Mouse (Mus musculus) liver, embryonic 11.5 days (tissue): ENCODE measurements around the gene Gpr171. TPM values are rescaled to one million over a fixed set of nuclear protein-coding genes. Genes with fewer than 3 reads are reported as not detected.
"Not testable (repeated sequence)": the region's sequence is repeated elsewhere in the genome, so short reads cannot be mapped to it uniquely, and the experiment has no call there.

ENCODE experiments used
- ATAC-seq: fragments of 200-750 bp; cut with Nextera tagmentation; replicated peaks from 2 replicates; pipeline ENCODE4 v1.8.0; 2017; ENCODE audit warnings: moderate number of reproducible peaks, mild to moderate bottlenecking, moderate TSS enrichment, moderate library complexity; ENCODE audit not compliant: low FRiP score
- DNase-seq: peaks from one replicate; pipeline ENCODE4 v3.0.0-alpha.2; 2017; ENCODE audit warnings: low spot score
- H3K27ac ChIP-seq: fragments of 300-500 bp; sonication (generic); 2 replicates; pipeline ENCODE4 v1.5.1; 2014; ENCODE audit warnings: mild to moderate bottlenecking, low read depth, low read length, control low read depth
- H3K27me3 ChIP-seq: fragments of 300-500 bp; sonication (generic); replicated peaks from 2 replicates; pipeline ENCODE4 v1.6.1; 2014; ENCODE audit warnings: low read length, mixed read lengths; ENCODE audit not compliant: control insufficient read depth, insufficient read depth
- H3K36me3 ChIP-seq: fragments of 300-500 bp; sonication (generic); 2 replicates; pipeline ENCODE4 v1.6.1; 2014; ENCODE audit warnings: mild to moderate bottlenecking, low read length, moderate library complexity, mixed read lengths; ENCODE audit not compliant: control insufficient read depth, insufficient read depth
- H3K4me1 ChIP-seq: fragments of 300-500 bp; sonication (generic); replicated peaks from 2 replicates; pipeline ENCODE4 v1.6.1; 2014; ENCODE audit warnings: low read length, mixed read lengths; ENCODE audit not compliant: control insufficient read depth, insufficient read depth
- H3K4me2 ChIP-seq: fragments of 300-500 bp; sonication (generic); 2 replicates; pipeline ENCODE4 v1.6.1; 2014; ENCODE audit warnings: mild to moderate bottlenecking, control low read depth, moderate library complexity
- H3K4me3 ChIP-seq: fragments of 300-500 bp; sonication (generic); 2 replicates; pipeline ENCODE4 v1.5.1; 2014; ENCODE audit warnings: low read depth, low read length, control low read depth
- H3K9ac ChIP-seq: fragments of 300-500 bp; sonication (generic); 2 replicates; pipeline ENCODE4 v1.6.1; 2014; ENCODE audit warnings: low read depth, low read length, control low read depth
- H3K9me3 ChIP-seq: fragments of 300-500 bp; sonication (generic); 2 replicates; pipeline ENCODE4 v1.6.1; 2016; ENCODE audit warnings: low read length, inconsistent platforms, mixed read lengths; ENCODE audit not compliant: control insufficient read depth
- WGBS: fragments of 180-500 bp; shearing (Covaris S2); extraction: QIAGEN DNeasy Blood & Tissue Kit; methylation state at CpG from one replicate; pipeline ENCODE4 v1.1.7; 2014; 5-methylcytosine and 5-hydroxymethylcytosine counted together
- polyA plus RNA-seq: library from polyadenylated mRNA; unstranded; fragments of >200 nt; fragmentation: Nextera tagmentation; extraction: Ambion mirVana; gene quantifications from 2 replicates; pipeline ENCODE4 v1.2.1, GENCODE M21; 2014

Gpr171 gene
- polyA plus RNA-seq = 2.3 and 2.8 TPM in 2 replicates

GRCm38 (mm10) chr3:59101218-59101986, at the start of gene Gpr171:
Gpr171 (minus strand) TSS chr3:59101821.
- no peak within 1 kb of the TSS for H3K27ac ChIP-seq
- no peak within 1 kb of the TSS for H3K9ac ChIP-seq
- DNase-seq = no peak
- no peak within 1 kb of the TSS for H3K4me3 ChIP-seq
- no peaks in the 10 kb centered on the region for H3K9me3 ChIP-seq
- 56% methylated on average over 6 of the region's 6 CpGs for WGBS
- ATAC-seq = no peak
- H3K4me1 ChIP-seq = peaks cover 16% of the 10 kb centered on the region
- no peaks in the 10 kb centered on the region for H3K36me3 ChIP-seq
- no peak within 1 kb of the TSS for H3K4me2 ChIP-seq
- H3K27me3 ChIP-seq = no peaks in the 10 kb centered on the region

GRCm38 (mm10) chr3:59150624-59151023, 49.0 kb upstream of the Gpr171 start:
- H3K4me3 ChIP-seq = no peak overlapping the region
- DNase-seq (no peak), ATAC-seq (no peak)
- H3K9me3 ChIP-seq = no peaks in the 10 kb centered on the region
- no peaks in the 10 kb centered on the region; the same call in 1 of the 2 replicates for H3K4me1 ChIP-seq
- no peak overlapping the region for H3K27ac ChIP-seq
- H3K4me2 ChIP-seq = no peak overlapping the region
- no peaks in the 10 kb centered on the region for H3K27me3 ChIP-seq
- no peaks in the 10 kb centered on the region for H3K36me3 ChIP-seq
- H3K9ac ChIP-seq = no peak overlapping the region
- 91% methylated on average over 2 of the region's 2 CpGs for WGBS

GRCm38 (mm10) chr3:59149646-59150045, 48.0 kb upstream of the Gpr171 start:
- ATAC-seq (peak; percentile 39; the same call in 1 of the 2 replicates), DNase-seq (no peak)
- Histone ChIP-seq H3K4me3 (no peak overlapping the region), H3K4me1 (no peaks in the 10 kb centered on the region; the same call in 1 of the 2 replicates), H3K9ac (no peak overlapping the region), H3K4me2 (no peak overlapping the region), H3K36me3 (no peaks in the 10 kb centered on the region), H3K9me3 (no peaks in the 10 kb centered on the region), H3K27me3 (no peaks in the 10 kb centered on the region), H3K27ac (no peak overlapping the region)

- H3K4me3 ChIP-seq = no peak overlapping the region
- H3K27ac ChIP-seq = no peak overlapping the region
- 81% methylated on average over 5 of the region's 5 CpGs for WGBS
- H3K36me3 ChIP-seq = no peaks in the 10 kb centered on the region
- H3K27me3 ChIP-seq = no peaks in the 10 kb centered on the region
- DNase-seq (no peak), ATAC-seq (no peak)
- no peaks in the 10 kb centered on the region for H3K4me1 ChIP-seq
- no peaks in the 10 kb centered on the region for H3K9me3 ChIP-seq
- no peak overlapping the region for H3K9ac ChIP-seq
- H3K4me2 ChIP-seq = no peak overlapping the region
These were observed 43.6 kb upstream of the Gpr171 start for GRCm38 (mm10) chr3:59145194-59145593.

GRCm38 (mm10) chr3:59141507-59142305, 40.1 kb upstream of the Gpr171 start:
- DNase-seq (peak; percentile 26), ATAC-seq (no peak)
- H3K36me3 ChIP-seq = no peaks in the 10 kb centered on the region
- WGBS = 49% methylated on average over 8 of the region's 8 CpGs
- H3K4me2 ChIP-seq = no peak overlapping the region
- no peak overlapping the region for H3K9ac ChIP-seq
- no peak overlapping the region for H3K4me3 ChIP-seq
- H3K27ac ChIP-seq = no peak overlapping the region
- H3K27me3 ChIP-seq = no peaks in the 10 kb centered on the region
- H3K4me1 ChIP-seq = no peaks in the 10 kb centered on the region
- no peaks in the 10 kb centered on the region for H3K9me3 ChIP-seq

GRCm38 (mm10) chr3:59140941-59141340, 39.3 kb upstream of the Gpr171 start:
- H3K4me3 ChIP-seq, H3K9ac ChIP-seq, H3K4me1 ChIP-seq, H3K36me3 ChIP-seq, H3K4me2 ChIP-seq, H3K9me3 ChIP-seq, H3K27me3 ChIP-seq, H3K27ac ChIP-seq, ATAC-seq: not testable (repeated sequence)
- WGBS = 85% methylated on average over 4 of the region's 4 CpGs
- DNase-seq = peak; percentile 9

GRCm38 (mm10) chr3:59140115-59140514, 38.5 kb upstream of the Gpr171 start:
- no peak overlapping the region for H3K4me3 ChIP-seq
- ATAC-seq = no peak
- H3K9me3 ChIP-seq = no peaks in the 10 kb centered on the region
- H3K27ac ChIP-seq = no peak overlapping the region
- no peaks in the 10 kb centered on the region for H3K36me3 ChIP-seq
- no peaks in the 10 kb centered on the region for H3K27me3 ChIP-seq
- no peak overlapping the region for H3K9ac ChIP-seq
- DNase-seq = peak; percentile 18
- 76% methylated on average over 2 of the region's 2 CpGs for WGBS
- no peak overlapping the region for H3K4me2 ChIP-seq
- H3K4me1 ChIP-seq = no peaks in the 10 kb centered on the region

- no peak overlapping the region for H3K27ac ChIP-seq
- no peaks in the 10 kb centered on the region for H3K4me1 ChIP-seq
- no peaks in the 10 kb centered on the region for H3K27me3 ChIP-seq
- ATAC-seq (no peak), DNase-seq (no peak)
- H3K36me3 ChIP-seq = no peaks in the 10 kb centered on the region
- no peaks in the 10 kb centered on the region for H3K9me3 ChIP-seq
- no peak overlapping the region for H3K4me3 ChIP-seq
- H3K9ac ChIP-seq = no peak overlapping the region
- H3K4me2 ChIP-seq = no peak overlapping the region
These were observed 38.0 kb upstream of the Gpr171 start for GRCm38 (mm10) chr3:59139651-59140051.
